Mouse (Mus musculus): ENCODE results near the gene 1700056E22Rik. TPM values are rescaled to one million over a fixed set of nuclear protein-coding genes. Genes with fewer than 3 reads are reported as not detected.

The 1700056E22Rik gene
- total RNA-seq, 2 experiments from 2014 or later: not detected

DNA sequence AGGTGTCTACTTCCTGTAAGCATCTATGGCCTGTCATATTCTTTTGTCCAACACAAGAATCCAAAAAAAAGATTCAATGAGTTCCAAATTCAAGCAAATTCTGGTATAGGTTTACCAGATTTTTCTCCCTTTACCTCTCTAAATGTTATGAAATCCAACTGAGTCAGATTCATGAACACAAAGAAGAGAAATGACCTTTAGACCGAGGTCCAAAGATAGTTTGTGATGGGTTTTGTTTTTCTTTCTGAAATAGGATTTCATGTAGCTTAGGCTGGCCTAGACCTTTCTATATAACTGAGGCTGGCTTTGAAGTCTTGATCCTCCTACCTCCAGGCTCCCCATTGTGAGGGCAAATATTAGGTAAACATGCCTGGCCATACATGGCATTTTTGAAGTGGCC, 27.8 kb upstream of the 1700056E22Rik start:
- intact Hi-C loops (cut with DNase I): no loop called here
- no peak for DNase-seq (ENCODE audit: extremely low spot score in 1 of 2, low spot score in 2 of 2)
- no peak for TF ChIP-seq CTCF (IDR thresholded peaks at IDR 0.05)
- no peak overlapping the region for H3K4me3 ChIP-seq
- H3K27ac ChIP-seq: no peak overlapping the region

DNA sequence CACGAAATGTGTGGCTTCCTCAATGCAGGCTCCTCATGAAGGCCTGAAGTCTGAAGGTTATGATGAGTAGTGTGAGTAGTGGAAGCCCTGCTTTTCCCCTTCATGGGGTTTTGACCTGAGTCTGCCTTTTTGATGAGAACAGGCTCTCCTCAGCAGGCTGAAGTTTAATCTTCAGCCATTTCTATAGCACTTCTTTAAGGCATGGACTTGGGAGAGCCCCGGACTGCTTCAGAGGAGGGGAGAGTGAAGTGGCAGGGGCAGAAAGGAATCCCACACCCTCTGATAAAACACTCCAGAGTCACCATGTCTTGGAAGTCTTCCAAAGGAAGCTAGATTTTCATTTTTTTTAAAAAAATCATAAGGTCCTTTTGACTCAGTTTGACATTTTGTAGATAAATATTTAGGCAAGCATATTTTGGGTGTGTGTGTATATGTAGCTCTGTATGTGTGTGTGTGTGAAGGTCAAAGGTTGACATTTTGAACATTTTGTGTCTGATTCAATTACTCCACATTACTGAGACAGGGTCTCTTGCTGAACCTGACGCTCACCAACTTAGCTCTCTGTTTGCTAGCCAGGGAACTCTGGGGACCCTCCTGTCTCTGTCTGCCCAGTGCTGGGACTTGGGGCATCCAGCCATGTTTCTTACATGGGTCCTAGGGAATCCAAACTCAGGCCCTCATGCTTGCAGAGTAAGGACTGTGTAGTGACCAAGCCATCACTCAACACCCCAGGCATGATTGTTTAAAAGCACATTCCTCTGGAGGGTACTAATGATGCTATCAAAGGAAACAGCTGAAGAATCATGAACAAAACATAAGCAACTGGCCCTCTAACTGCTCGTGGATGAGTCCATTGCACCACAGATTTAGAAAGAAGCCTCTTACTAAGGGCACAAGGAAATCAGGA, 27.0 kb upstream of the 1700056E22Rik start:
- no peak overlapping the region for H3K27ac ChIP-seq
- intact Hi-C loops (cut with DNase I): no loop called here
- TF ChIP-seq CTCF (IDR thresholded peaks at IDR 0.05): no peak
- no peak for DNase-seq (ENCODE audit: extremely low spot score in 1 of 2, low spot score in 2 of 2)
- no peak overlapping the region for H3K4me3 ChIP-seq

DNA sequence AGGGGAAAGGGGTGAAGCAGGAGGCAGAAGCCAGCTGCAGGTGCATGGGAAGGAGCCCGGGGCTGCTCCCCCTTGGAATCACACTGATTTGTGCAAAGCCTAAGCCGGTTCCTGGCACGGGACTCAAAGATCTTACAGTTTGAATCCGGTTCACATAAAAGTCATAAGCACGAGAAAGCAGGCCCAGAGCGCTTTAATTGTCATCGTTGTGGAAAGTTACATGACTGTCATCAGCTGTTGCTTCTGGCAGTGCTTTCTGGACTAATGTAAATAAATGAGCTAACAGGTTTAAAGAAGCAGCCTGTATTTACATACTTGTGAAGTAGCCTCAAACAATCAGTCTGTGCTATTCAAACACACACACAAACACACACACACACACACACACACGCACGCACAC, 26.3 kb upstream of the 1700056E22Rik start:
- Histone ChIP-seq H3K27ac (no peak overlapping the region), H3K4me3 (no peak overlapping the region)
- no peak for DNase-seq (ENCODE audit: extremely low spot score in 1 of 2, low spot score in 2 of 2)
- TF ChIP-seq CTCF (IDR thresholded peaks at IDR 0.05): no peak
- intact Hi-C loops (cut with DNase I): no loop called here

DNA sequence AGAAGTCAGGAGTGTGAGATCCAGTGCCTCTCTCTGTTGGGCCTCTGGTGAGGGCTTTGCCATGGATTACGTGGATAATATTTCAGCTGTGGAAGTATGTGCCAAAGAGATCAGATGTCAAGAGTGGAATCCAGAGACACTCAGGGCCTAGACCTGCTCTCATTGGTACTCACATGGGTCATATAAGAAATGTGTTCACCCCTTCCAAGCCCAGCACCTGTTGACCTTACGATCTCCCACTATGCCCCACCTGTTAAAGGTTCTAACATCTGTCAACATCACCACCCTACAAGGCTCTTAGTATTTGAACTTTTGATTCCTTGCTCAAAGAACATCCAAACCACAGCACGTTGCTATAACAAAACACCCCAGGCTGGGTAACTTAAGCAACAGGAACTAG, 25.7 kb upstream of the 1700056E22Rik start:
- TF ChIP-seq CTCF (IDR thresholded peaks at IDR 0.05): no peak
- Histone ChIP-seq H3K4me3 (no peak overlapping the region), H3K27ac (no peak overlapping the region)
- intact Hi-C loops (cut with DNase I): no loop called here
- no peak for DNase-seq (ENCODE audit: extremely low spot score in 1 of 2, low spot score in 2 of 2)

DNA sequence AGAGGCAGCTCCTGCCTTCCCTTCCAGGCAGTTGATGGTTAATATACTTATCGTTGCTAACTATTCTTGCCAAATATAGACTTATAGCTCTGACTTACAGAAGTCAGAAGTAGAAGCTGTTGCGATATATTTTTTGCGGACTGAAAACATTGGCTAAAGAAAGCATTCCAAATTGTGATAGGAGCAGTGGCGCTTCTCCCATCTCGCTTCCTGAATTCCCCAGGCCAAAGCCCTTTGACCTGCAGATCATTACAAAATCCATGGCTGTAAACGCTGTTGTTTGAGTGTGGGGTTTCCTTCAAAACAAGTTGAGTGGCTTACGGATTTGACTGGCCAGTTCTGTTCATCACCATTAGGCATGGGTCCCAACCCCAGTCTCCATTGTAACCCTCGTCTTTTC, 24.1 kb upstream of the 1700056E22Rik start:
- Histone ChIP-seq H3K4me3 (no peak overlapping the region), H3K27ac (no peak overlapping the region)
- TF ChIP-seq CTCF (IDR thresholded peaks at IDR 0.05): no peak
- intact Hi-C loops (cut with DNase I): no loop called here
- DNase-seq (ENCODE audit: extremely low spot score in 1 of 2, low spot score in 2 of 2): no peak

DNA sequence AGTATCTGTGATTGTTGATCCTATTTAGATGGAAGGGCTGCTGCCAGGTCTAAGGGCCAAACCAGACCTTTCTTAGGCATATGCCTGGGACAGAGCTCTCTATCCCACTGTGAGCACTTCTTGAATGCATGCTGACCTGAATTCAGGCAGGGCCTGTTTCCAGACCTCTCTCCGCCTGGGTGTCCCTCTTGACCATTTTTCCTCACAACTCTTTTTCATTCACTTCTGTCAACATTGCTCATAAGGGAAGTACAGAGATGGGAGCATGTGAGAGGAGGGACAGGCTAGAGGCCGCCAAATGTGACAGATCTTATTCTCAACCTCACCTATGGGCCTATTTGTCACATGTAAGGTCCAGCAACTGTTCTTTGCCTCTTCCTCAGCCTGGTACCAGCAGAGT, 20.1 kb upstream of the 1700056E22Rik start:
- no peak for TF ChIP-seq CTCF (IDR thresholded peaks at IDR 0.05)
- intact Hi-C loops (cut with DNase I): no loop called here
- DNase-seq (ENCODE audit: extremely low spot score in 1 of 2, low spot score in 2 of 2): no peak
- Histone ChIP-seq H3K27ac (no peak overlapping the region), H3K4me3 (no peak overlapping the region)

DNA sequence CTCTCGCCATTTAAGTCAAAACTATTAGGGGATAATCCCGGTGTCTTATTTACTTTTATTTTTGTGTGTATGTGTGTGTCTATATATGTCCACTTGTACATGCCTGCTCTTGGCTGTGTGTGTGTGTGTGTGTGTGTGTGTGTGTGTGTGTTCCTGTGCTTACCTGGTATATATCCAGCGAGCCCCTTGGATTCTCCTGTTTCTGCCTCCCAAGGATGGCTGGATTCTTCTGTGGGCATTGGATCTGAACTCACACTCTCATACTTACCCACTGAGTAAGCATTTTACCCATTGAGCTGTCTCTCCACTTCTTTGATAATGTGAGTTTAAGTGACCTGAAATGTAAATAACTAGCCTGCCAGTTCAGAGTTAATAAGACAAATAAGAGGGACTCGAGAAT, 19.6 kb upstream of the 1700056E22Rik start:
- Histone ChIP-seq H3K27ac (no peak overlapping the region), H3K4me3 (no peak overlapping the region)
- intact Hi-C loops (cut with DNase I): no loop called here
- DNase-seq (ENCODE audit: extremely low spot score in 1 of 2, low spot score in 2 of 2): no peak
- TF ChIP-seq CTCF (IDR thresholded peaks at IDR 0.05): no peak

DNA sequence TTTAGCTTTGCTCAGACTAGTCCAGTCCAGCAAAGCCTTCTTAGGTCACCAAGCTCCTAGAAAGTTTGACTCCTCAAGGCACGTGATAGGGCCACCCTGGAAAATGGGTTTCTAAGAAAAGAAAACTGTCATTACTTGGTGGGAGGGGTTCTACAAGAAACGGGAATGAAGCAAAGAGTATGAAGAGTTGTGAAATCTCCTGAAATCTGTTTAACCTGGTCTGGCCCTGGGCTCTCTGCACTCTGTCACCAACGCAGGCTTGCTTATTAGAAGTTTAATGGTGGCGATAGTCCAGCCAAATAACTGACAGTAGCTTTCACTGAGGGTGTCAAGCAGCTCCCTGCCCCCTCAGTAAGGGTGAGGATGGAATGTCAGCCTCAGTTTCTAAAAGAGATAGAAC, 19.0 kb upstream of the 1700056E22Rik start:
- Histone ChIP-seq H3K4me3 (no peak overlapping the region), H3K27ac (no peak overlapping the region)
- no peak for DNase-seq (ENCODE audit: extremely low spot score in 1 of 2, low spot score in 2 of 2)
- intact Hi-C loops (cut with DNase I): no loop called here
- no peak for TF ChIP-seq CTCF (IDR thresholded peaks at IDR 0.05)

DNA sequence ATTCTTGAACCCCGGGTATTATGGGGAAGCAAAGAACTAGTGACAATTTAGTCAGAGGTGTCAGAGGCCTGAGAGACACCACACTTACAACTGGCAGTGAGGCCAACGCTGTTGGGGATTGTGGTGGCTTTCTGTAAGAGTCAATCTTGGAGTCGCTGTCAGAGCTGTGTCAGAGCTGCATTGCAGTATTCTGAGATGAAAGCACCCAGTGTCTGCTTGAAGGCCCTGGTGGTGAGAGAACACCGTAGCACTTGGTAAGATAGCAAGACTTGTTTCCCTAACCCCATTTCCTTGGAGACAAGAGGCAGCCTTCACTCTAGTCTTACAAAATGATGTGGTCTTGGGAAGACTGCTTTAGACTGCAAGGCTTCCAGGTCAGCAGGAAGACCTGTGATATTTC, 18.2 kb upstream of the 1700056E22Rik start:
- no peak for DNase-seq (ENCODE audit: extremely low spot score in 1 of 2, low spot score in 2 of 2)
- TF ChIP-seq CTCF (IDR thresholded peaks at IDR 0.05): no peak
- Histone ChIP-seq H3K27ac (no peak overlapping the region), H3K4me3 (no peak overlapping the region)
- intact Hi-C loops (cut with DNase I): no loop called here

DNA sequence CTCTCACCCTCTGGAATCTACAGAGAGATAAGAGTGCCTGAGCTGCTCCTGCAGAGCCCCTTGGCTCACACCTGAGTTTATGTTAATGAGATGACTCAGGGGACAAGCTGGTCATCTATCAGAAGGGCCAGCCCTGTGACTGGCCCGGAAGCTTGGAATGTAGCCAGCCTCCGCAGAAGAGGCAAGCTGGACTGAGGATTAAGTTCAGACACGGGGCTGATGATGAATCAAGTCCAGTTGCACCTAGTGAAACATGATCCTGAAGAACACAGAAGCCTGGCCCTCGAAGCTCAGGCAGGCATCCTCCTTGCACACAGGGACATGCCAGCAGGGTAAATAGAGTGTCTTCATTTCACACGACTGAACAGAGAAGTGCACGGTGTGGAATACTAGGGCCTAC, 17.7 kb upstream of the 1700056E22Rik start:
- TF ChIP-seq CTCF (IDR thresholded peaks at IDR 0.05): no peak
- Histone ChIP-seq H3K27ac (no peak overlapping the region), H3K4me3 (no peak overlapping the region)
- intact Hi-C loops (cut with DNase I): no loop called here
- no peak for DNase-seq (ENCODE audit: extremely low spot score in 1 of 2, low spot score in 2 of 2)

DNA sequence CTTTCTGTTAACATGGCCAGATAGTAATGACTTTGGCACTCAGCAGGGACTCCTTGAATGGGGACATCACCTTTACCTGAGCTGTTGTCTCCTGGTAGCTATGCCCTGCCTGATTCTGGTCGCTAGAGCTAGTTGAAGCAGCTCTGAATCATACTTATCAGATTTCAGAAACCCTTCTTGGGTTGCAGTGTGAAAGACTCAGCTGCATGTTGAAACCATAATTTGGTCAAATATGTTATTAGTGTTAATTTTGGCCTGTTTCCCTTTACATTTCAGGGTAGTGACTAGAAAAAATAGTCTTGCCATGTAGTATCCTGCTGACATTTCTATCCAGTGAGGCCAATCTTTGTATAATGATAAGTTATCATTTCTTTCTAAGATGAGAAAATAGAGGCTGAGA, 17.2 kb upstream of the 1700056E22Rik start:
- intact Hi-C loops (cut with DNase I): no loop called here
- no peak for TF ChIP-seq CTCF (IDR thresholded peaks at IDR 0.05)
- Histone ChIP-seq H3K4me3 (no peak overlapping the region), H3K27ac (no peak overlapping the region)
- no peak for DNase-seq (ENCODE audit: extremely low spot score in 1 of 2, low spot score in 2 of 2)

DNA sequence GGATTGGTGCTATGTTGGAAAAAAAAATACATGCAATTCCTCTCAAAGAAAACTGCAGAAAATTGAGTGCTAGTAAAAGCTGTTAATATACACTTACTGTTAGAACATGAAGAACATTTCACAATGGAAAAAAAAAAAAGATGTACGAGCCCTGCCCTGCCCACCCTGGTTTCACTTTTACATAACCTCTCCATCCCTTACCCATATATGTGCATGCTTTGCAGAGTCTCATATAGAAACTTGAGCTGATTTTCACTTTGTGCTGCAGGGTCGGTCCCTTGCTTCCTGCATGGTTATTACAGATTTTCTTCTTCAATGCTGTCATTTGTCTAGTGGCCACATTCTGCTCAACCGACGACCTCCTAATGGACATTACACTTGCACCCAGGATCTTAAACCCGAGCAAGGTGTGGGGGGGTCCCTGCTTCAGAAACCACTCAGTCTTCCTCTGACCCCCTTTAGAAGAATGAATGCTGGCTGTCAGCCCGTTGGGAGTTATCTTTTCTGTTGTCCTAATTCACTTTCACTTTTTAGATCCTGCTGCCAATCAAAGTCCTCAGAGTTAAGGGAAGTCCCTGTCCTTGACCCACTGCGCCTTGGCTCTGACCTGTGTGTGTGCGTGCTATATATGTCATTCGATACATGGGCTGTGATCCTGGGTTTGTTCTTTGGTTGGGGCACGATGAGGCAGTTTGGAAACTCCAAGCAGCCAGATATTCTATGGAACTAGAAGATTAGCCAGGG, 14.7 kb upstream of the 1700056E22Rik start:
- intact Hi-C loops (cut with DNase I): no loop called here
- no peak for DNase-seq (ENCODE audit: extremely low spot score in 1 of 2, low spot score in 2 of 2)
- Histone ChIP-seq H3K4me3 (no peak overlapping the region), H3K27ac (no peak overlapping the region)
- TF ChIP-seq CTCF (IDR thresholded peaks at IDR 0.05): no peak
